Mouse (Mus musculus) heart, postnatal 4 days (tissue): ENCODE data around the gene Vmn2r8. TPM values are rescaled to one million over a fixed set of nuclear protein-coding genes. Genes with fewer than 3 reads are reported as not detected.
"Not testable (repeated sequence)": the region's sequence is repeated elsewhere in the genome, so short reads cannot be mapped to it uniquely, and the experiment has no call there.

ENCODE experiments used
- DNase-seq: peaks from one replicate; pipeline ENCODE4 v3.0.0; 2021
- total RNA-seq, 2 experiments: library from RNA; stranded (reverse); gene quantifications; 2 replicates each; pipeline ENCODE4 v1.2.3; 2021

Vmn2r8 gene
- total RNA-seq: not detected

DNA sequence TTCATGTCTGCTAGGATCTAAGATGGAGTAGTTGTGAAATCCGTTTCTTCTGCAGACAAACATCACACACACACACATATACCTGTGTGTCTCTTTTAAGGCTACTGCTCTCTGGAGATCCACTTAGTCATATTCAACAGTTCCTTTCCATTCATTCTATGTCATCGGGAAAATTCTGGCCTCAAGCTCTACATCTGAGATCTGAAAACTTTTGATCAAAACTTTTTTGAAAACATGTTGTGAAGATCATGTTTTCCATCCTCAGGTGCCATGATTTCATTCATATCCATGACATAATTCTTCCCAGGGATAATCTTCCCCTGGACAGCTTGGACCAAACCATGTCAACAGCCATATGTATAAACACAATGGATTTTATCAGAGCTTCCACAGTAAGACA is at the start of gene Vmn2r8:
Gene Vmn2r8, minus strand, starts transcription at position 101 of the 400 bp plus-strand sequence.
- not testable (repeated sequence) for DNase-seq

DNA sequence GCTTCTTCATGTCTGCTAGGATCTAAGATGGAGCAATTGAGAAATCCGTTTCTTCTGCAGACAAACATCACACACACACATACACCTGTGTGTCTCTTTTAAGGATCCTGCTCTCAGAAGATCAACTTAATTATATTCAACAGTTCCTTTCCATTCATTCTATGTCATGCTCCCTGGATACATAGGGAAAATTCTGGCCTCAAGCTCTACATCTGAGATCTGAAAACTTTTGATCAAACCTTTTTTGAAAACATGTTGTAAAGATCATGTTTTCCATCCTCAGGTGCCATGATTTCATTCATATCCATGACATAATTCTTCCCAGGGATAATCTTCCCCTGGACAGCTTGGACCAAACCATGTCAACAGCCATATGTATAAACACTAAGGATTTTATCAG is 43.9 kb upstream of the Vmn2r8 start, which contains the start of gene Vmn2r9:
Gene Vmn2r9, minus strand, starts transcription at position 101 of the 400 bp plus-strand sequence.
- not testable (repeated sequence) for DNase-seq

DNA sequence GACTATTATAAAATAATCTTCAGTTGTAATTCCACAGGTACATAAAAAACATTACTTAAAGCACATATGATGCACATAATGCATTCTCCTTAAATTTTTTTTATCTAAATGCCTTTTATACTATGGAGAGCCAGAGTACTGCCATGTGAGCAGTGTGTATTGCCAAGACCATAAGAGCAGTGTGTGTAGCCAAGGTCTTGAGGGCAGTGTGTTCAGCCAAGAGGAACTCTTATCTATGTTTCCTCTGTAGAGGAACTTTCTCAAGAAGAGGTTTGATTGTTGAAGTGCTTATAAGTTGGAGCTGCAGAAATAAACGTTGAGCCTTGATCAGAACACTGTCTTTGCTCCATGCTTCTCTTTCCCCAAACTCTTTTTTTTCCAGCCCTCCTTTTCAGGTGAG is 40.8 kb upstream of the Vmn2r8 start:
- no peak for DNase-seq

DNA sequence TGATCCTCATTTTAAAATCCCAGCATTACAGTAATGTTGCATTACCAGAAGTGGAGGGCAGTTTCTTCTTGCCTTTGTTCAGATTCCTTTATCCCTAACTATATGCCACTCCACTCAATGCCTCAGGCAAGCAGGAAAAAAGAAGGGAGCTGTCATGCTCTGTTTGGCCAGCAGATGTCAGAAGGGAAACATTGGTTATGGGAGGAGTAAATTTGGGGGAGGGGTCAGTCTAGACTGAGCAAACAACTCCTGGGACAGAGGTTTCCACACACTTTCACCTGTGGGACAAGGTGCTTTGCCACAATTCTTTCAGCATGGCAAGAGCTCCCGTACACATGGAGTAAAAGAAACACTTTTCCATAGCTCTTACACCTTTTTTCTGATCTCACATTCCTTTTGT is 27.5 kb upstream of the Vmn2r8 start:
- DNase-seq: peak; percentile 20

DNA sequence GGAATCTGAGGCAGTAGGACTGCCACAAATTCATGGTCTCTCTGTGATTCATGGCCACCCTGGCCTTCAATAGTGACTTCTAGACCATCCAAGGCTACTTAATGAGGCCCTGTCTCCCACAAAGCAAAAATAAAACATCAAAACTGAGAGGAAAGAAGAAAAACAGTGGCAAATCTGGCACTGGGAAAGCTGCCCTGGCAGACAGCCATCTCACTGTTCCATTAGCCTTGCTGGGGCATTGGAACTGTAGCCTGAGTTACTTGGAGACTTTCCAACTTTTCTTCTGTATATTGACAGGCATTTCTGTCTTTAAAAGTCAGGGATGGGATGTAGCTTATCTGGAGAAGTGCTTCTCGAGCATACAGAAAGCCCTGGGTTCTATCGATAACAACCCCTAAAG is 14.6 kb upstream of the Vmn2r8 start:
- DNase-seq: no peak

DNA sequence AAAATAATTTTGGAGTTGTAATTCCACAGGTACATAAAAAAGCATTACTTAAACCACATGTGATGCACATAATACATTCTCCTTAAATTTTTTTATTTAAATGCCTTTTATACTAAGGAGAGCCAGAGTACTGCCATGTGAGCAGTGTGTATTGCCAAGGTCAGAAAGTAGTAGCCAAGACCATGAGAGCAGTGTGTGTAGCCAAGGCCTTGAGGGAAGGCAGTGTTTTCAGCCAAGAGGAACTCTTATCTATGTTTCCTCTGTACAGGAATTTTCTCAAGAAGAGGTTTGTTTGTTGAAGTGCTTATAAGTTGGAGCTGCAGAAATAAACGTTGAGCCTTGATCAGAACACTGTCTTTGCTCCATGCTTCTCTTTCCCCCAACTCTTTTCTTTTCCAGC is 5.0 kb downstream of the Vmn2r8 start:
- DNase-seq: no peak

DNA sequence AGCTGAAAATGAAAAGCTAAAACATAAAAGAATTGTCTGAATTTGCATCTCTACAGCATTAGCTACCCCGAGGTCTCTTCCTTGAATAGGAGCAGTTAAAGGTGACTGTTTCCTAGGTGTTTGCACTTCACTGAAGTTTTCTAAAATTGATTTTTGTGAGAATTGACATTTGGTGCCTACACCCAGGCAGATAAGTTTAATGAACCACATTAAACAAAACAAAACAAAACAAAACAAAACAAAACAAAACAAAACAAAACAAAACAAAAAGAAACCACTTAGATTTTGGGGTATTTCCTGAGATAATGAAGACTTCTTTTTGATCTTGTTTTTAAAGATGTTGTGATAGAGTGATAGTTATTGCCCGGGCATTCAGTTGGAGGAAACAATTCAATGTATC is 13.4 kb downstream of the Vmn2r8 start, which contains the start of gene Tmed11:
Gene Tmed11, minus strand, starts transcription at position 101 of the 400 bp plus-strand sequence.
- not testable (repeated sequence) for DNase-seq

DNA sequence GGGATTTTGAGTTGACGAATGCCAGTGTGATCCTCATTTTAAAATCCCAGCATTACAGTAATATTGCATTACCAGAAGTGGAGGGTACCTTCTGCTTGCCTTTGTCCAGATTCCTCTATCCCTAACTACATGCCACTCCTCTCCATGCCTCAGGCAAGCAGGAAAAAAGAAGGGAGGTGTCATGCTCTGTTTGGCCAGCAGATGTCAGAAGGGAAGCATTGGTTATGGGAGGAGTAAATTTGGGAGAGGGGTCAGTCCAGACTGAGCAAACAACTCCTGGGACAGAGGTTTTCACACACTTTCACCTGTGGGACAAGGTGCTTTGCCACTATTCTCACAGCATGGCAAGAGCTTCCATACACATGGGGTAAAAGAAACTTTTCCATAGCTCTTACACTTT is 18.3 kb downstream of the Vmn2r8 start:
- DNase-seq: peak; percentile 40

DNA sequence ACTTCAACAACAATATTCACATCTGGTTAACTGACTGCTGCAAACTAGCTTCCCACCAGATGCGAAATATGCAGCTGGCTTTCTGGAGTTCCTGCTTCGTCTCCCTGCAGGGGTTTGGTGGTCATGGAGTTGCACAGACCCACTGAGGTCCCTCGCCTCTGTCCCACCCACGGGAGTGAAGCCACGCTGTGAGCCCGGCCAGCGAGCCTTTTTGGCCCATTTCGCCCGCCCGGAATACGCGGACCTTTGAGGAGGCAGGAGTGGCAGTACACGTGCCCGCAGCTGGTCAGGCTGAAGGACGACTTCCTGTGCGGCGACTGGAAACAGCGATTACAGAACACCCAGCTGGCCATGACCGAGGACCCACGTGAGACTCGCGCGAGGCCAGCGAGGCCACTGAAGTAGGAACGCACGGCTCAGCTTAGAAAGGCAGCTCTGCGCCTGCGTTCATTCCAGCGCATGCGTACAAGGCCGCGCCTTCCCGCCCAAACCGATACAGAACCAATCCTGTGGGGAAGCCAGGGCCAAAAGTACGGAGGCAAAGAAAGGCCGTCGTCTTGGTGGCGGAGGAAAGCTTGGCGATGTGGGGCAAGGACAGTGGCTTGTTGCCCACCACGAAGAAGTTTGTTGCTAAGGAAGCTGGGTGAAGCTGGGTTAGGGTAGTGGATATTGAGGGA is 33.9 kb downstream of the Vmn2r8 start, which contains the start of gene Rnf212:
Gene Rnf212, minus strand, starts transcription at position 353 of the 677 bp plus-strand sequence.
- no peak for DNase-seq

DNA sequence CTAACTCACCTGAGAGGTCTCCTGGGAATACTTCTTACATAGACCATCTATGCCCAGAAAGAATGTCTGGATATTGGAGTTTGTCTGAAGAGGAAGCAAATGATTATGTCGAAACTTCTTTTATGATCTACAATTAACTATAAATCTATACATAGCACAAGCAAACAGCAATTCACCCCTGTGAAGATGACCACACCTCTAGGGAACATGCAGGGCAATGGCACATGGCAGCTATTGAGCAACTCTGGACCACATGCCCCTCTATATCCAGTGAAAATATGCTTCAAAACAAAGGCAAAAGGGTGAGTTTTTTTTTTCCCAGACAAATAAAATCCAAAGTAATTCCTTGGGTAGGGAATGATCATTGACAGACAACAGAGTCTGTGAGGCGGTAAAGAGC is 48.6 kb downstream of the Vmn2r8 start:
- no peak for DNase-seq

DNA sequence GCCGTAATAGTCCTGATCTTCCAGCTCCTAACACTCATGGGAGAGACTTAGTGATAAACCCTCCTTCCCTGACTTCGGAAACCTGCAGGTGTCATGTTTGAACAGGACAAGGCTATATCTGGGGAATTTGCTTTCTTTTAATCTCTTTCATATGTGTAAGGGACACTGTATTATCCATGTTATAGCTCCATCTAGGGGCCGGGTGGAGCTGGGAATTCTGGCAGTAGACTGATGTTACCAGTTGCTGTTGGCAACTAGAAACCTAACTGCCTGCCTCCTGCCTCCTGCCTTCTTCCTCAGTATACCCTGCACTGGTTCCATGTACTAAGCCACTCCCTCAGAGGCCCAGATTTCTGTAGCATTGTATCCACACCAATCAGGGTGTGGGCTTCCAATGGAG is 50.3 kb downstream of the Vmn2r8 start:
- peak; percentile 23 for DNase-seq

DNA sequence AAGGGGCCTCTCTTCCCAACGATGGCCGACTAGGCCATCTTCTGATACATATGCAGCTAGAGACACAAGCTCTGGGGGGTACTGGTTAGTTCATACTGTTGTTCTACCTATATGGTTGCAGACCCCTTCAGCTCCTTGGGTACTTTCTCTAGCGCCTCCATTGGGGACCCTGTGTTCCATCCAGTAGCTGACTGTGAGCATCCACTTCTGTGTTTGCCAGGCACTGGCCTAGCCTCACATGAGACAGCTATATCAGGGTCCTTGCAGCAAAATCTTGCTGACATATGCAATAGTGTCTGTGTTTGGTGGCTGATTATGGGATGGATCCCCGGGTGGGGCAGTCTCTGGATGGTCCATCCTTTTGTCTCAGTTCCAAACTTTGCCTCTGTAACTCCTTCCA is 57.4 kb downstream of the Vmn2r8 start:
- not testable (repeated sequence) for DNase-seq

DNA sequence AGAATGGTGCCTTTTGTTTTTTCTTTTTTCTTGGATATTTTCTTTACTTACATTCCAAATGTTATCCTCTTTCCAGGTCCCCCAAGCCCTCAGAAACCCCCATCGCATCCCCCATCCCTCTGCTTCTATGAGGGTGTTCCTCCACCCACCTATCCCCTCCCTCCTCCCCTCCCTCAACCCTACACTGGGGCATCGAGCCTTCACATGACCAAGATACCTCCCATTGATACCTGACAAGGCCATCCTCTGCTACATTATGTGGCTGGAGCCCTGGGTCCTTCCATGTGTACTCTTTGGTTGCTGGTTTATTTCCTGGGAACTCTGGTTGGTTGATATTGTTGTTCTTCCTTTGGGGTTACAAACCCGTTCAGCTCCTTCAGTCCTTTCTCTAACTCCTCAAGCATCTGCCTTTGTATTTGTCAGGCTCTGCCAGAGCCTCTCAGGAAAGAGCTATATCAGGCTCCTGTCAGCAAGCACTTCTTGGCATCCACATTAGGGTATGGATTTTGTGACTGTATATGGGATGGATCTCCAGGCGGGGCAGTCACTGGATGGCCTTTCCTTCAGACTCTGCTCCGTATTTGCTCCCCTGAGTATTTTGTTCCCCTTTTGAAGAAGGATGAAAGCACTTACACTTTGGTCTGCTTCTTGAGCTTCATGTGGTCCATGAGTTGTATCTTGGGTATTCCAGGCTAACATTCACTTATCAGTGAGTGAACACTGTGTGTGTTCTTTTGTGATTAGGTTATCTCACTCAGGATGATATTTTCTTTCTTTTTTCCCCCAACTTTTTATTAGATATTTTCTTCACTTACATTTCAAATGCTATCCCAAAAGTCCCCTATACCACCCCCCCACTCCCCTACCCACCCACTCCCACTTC is 58.1 kb downstream of the Vmn2r8 start:
- DNase-seq: no peak

DNA sequence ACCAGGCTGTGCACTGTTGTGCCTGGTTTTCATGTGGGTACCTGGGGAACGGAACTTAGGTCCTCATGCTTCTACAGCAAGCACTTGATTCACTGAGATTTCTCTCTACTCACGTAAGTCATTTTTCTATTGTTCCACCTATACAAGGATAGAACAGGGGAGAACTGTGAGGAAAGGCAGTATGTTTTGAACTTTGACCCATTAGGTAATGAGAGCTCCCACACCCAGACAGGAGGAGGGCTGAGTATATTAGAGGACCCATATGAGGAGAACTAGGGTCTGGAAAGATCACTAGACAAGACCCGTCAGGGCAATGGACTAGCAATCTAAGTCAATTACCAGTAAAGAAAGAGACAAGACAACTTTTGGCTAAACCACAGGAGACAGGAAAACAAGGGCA is 64.0 kb downstream of the Vmn2r8 start:
- no peak for DNase-seq

DNA sequence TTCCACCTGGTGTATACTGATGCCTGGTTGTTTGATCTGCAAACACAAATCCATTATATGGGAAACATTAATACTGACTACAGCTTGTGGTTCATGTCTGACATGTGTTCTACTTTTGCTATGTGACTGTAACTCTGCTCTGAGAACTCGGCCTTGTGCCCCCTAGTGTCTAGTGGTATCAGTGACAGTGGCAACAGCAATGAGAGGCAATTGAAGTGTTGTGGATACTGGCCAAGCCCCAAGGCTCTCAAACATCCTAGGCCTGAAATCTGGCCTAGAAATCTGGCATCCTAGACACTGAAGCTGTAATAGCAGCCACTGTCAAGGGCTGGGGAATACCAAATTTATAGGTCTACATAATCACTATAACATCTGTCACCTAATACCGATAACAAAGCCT is 64.8 kb downstream of the Vmn2r8 start:
- no peak for DNase-seq

DNA sequence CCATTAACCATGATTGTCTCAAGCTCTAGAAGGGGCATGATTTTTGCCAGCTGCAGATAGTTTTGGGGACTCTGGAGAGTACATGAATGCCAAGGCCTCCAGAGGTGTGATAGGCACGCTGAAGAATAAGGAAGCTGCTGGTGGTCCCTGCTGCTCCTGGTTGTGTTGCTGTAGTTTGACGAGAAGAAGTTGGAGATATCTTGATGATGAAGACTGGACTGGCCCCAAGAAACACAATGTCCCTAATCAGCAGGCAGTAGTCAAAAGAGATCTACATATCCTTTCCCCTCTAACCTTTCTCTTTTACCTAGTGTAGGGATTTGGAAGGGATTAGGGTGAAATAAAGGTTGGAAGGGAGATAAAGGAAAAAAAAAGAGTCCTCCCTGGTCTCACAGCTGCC is 66.1 kb downstream of the Vmn2r8 start:
- no peak for DNase-seq

DNA sequence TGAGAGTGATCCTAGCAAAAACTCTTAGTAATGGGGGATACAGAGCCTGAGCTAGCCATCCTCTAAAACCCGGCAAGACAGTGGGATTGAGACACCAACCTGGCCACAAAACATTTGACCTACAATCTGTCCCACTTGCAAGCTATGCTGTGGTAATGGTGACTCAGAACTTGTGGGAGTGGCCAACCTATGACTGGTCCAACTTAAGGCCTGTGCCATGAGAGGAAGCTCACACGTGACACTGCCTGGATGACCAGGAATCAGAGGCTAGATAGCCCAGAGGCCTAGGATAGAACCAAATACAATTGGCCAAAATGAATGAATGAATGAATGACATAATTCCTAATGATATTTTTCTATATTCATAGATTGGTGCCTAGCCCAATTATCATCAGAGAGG is 66.8 kb downstream of the Vmn2r8 start:
- DNase-seq: no peak

Other genes with a start within 250 kb of the Vmn2r8 start
- 10 to 100 TPM; 36.7 to 36.9 TPM for gene Gak, start 179.1 kb downstream of the Vmn2r8 start, total RNA-seq
- 1 to 10 TPM; 8.3 to 9.4 TPM for gene Tmem175, start 179.1 kb downstream of the Vmn2r8 start, total RNA-seq
- gene Idua, start 148.5 kb downstream of the Vmn2r8 start, total RNA-seq: 10 to 100 TPM; 12.9 to 15.3 TPM
- 10 to 100 TPM; 11.8 to 16.2 TPM for gene Dgkq, start 139.2 kb downstream of the Vmn2r8 start, total RNA-seq
- under 1 TPM in 1 of 2 experiments, not detected in 1; 0.23 TPM for gene Slc26a1, start 133.3 kb downstream of the Vmn2r8 start, total RNA-seq
- gene Fgfrl1, start 116.5 kb downstream of the Vmn2r8 start, total RNA-seq: 10 to 100 TPM; 24.7 to 27.0 TPM
- not detected for gene Rnf212, start 33.9 kb downstream of the Vmn2r8 start, total RNA-seq
- not detected for gene Tmed11, start 13.5 kb downstream of the Vmn2r8 start, total RNA-seq
- gene Vmn2r9, start 43.8 kb upstream of the Vmn2r8 start, total RNA-seq: not detected
- not detected for gene Vmn2r10, start 197.7 kb upstream of the Vmn2r8 start, total RNA-seq